Mouse (Mus musculus) hindbrain, embryonic 10.5 days (tissue): ENCODE measurements around the gene Actr1a. TPM values are rescaled to one million over a fixed set of nuclear protein-coding genes. Genes with fewer than 3 reads are reported as not detected.
A peak's percentile ranks its signal among the peaks of the same experiment; 100 is the strongest.

Experiments used
- DNase-seq: peaks from one replicate; pipeline ENCODE4 v3.0.0-alpha.2; 2017; ENCODE audit warnings: low spot score
- H3K27ac ChIP-seq: fragments of 300-500 bp; sonication (generic); 2 replicates; pipeline ENCODE4 v1.5.1; 2016; ENCODE audit warnings: mild to moderate bottlenecking, moderate library complexity
- H3K27me3 ChIP-seq: fragments of 300-500 bp; sonication (generic); 2 replicates; pipeline ENCODE4 v1.6.1; 2016; ENCODE audit warnings: mild to moderate bottlenecking; ENCODE audit not compliant: poor library complexity, insufficient read depth, severe bottlenecking
- H3K36me3 ChIP-seq: fragments of 300-500 bp; sonication (generic); 2 replicates; pipeline ENCODE4 v1.6.1; 2016; ENCODE audit warnings: mild to moderate bottlenecking, moderate library complexity
- H3K4me1 ChIP-seq: fragments of 300-500 bp; sonication (generic); replicated peaks from 2 replicates; pipeline ENCODE4 v1.6.1; 2016; ENCODE audit warnings: mild to moderate bottlenecking
- H3K4me3 ChIP-seq: fragments of 300-500 bp; sonication (generic); 2 replicates; pipeline ENCODE4 v1.5.1; 2016; ENCODE audit warnings: mild to moderate bottlenecking, moderate library complexity
- H3K9me3 ChIP-seq: fragments of 300-500 bp; sonication (generic); 2 replicates; pipeline ENCODE4 v1.6.1; 2016; ENCODE audit warnings: mild to moderate bottlenecking, moderate library complexity
- WGBS: fragments of 180-500 bp; shearing (Covaris S2); methylation state at CpG from one replicate; pipeline ENCODE4 v1.1.7; 2016; 5-methylcytosine and 5-hydroxymethylcytosine counted together
- polyA plus RNA-seq: library from polyadenylated mRNA; unstranded; fragments of >200 nt; fragmentation: Nextera tagmentation; extraction: Ambion mirVana; gene quantifications from 2 replicates; pipeline ENCODE4 v1.2.1, GENCODE M21; 2016

Actr1a gene
- polyA plus RNA-seq, 1 experiment from 2014 or later = 229 TPM

- peak; percentile 98 for DNase-seq
- H3K27ac ChIP-seq = peak within 1 kb of the TSS; percentile 95
- peaks cover 16% of the 10 kb centered on the region for H3K36me3 ChIP-seq
- H3K4me1 ChIP-seq = peaks cover 52% of the 10 kb centered on the region
- no peaks in the 10 kb centered on the region for H3K9me3 ChIP-seq
- H3K4me3 ChIP-seq = peak within 1 kb of the TSS; percentile 88
- no peaks in the 10 kb centered on the region for H3K27me3 ChIP-seq
- WGBS = under 1% methylated on average over 57 of the region's 57 CpGs
Observed at GRCm38 (mm10) chr19:46396686-46397435, 1.3 kb upstream of the Actr1a start, which contains the start of gene Sufu. Gene Sufu (plus strand): TSS chr19:46396896.

- peaks cover 52% of the 10 kb centered on the region for H3K4me1 ChIP-seq
- peak overlapping the region; percentile 88 for H3K4me3 ChIP-seq
- 16% methylated on average over 8 of the region's 8 CpGs for WGBS
- H3K36me3 ChIP-seq = peaks cover 13% of the 10 kb centered on the region
- DNase-seq = no peak
- peak overlapping the region; percentile 95; the same call in 1 of the 2 replicates for H3K27ac ChIP-seq
- no peaks in the 10 kb centered on the region for H3K27me3 ChIP-seq
- H3K9me3 ChIP-seq = no peaks in the 10 kb centered on the region
Observed at GRCm38 (mm10) chr19:46396109-46396508, 561 bp upstream of the Actr1a start.

- Histone ChIP-seq H3K4me1 (peaks cover 49% of the 10 kb centered on the region), H3K9me3 (no peaks in the 10 kb centered on the region), H3K27ac (peak overlapping the region; percentile 95; the same call in 1 of the 2 replicates), H3K27me3 (no peaks in the 10 kb centered on the region), H3K4me3 (peak overlapping the region; percentile 88), H3K36me3 (peaks cover 19% of the 10 kb centered on the region)
- 7% methylated on average over 10 of the region's 10 CpGs for WGBS
- DNase-seq = no peak
Observed at GRCm38 (mm10) chr19:46394712-46395108, 838 bp downstream of the Actr1a start.

GRCm38 (mm10) chr19:46392018-46392417 lies 3.5 kb downstream of the Actr1a start:
- Histone ChIP-seq H3K4me3 (no peak overlapping the region), H3K9me3 (no peaks in the 10 kb centered on the region), H3K36me3 (peaks cover 40% of the 10 kb centered on the region), H3K4me1 (peaks cover 29% of the 10 kb centered on the region), H3K27ac (no peak overlapping the region), H3K27me3 (no peaks in the 10 kb centered on the region)
- WGBS = 49% methylated on average over 4 of the region's 4 CpGs
- DNase-seq = peak; percentile 43

GRCm38 (mm10) chr19:46389872-46390271 lies 5.7 kb downstream of the Actr1a start:
- Histone ChIP-seq H3K4me3 (no peak overlapping the region), H3K9me3 (no peaks in the 10 kb centered on the region), H3K4me1 (peaks cover 19% of the 10 kb centered on the region), H3K36me3 (peaks cover 61% of the 10 kb centered on the region), H3K27me3 (no peaks in the 10 kb centered on the region), H3K27ac (no peak overlapping the region)
- 86% methylated on average over 5 of the region's 5 CpGs for WGBS
- DNase-seq = no peak

- no peak for DNase-seq
- WGBS = 90% methylated on average over 9 of the region's 9 CpGs
- H3K36me3 ChIP-seq = peaks cover 99% of the 10 kb centered on the region
Observed at GRCm38 (mm10) chr19:46382275-46382674, 13.3 kb downstream of the Actr1a start.

GRCm38 (mm10) chr19:46375891-46376290 lies 19.7 kb downstream of the Actr1a start:
- Histone ChIP-seq H3K27me3 (no peaks in the 10 kb centered on the region), H3K36me3 (peaks cover 54% of the 10 kb centered on the region), H3K9me3 (no peaks in the 10 kb centered on the region), H3K27ac (no peak overlapping the region), H3K4me3 (no peak overlapping the region), H3K4me1 (peaks cover 11% of the 10 kb centered on the region)
- no peak for DNase-seq
- 68% methylated on average over 4 of the region's 4 CpGs for WGBS

More at GRCm38 (mm10) chr19:46382275-46382674, 13.3 kb downstream of the Actr1a start:
- Histone ChIP-seq H3K9me3 (no peaks in the 10 kb centered on the region), H3K4me1 (no peaks in the 10 kb centered on the region), H3K27ac (no peak overlapping the region), H3K27me3 (no peaks in the 10 kb centered on the region), H3K4me3 (no peak overlapping the region)

- no peak overlapping the region for H3K4me3 ChIP-seq
- no peak overlapping the region for H3K27ac ChIP-seq
- no peaks in the 10 kb centered on the region for H3K27me3 ChIP-seq
- peaks cover 11% of the 10 kb centered on the region for H3K4me1 ChIP-seq
- no peaks in the 10 kb centered on the region for H3K9me3 ChIP-seq
- H3K36me3 ChIP-seq = peaks cover 50% of the 10 kb centered on the region
- 77% methylated on average over 5 of the region's 5 CpGs for WGBS
- no peak for DNase-seq
Observed at GRCm38 (mm10) chr19:46375489-46375888, 20.1 kb downstream of the Actr1a start.

GRCm38 (mm10) chr19:46374477-46375088 lies 21.0 kb downstream of the Actr1a start:
- Histone ChIP-seq H3K36me3 (peaks cover 41% of the 10 kb centered on the region), H3K4me3 (no peak overlapping the region), H3K4me1 (peaks cover 11% of the 10 kb centered on the region), H3K27ac (peak overlapping the region; percentile 6; the same call in 1 of the 2 replicates), H3K9me3 (no peaks in the 10 kb centered on the region), H3K27me3 (no peaks in the 10 kb centered on the region)
- 46% methylated on average over 21 of the region's 21 CpGs for WGBS
- DNase-seq = peak; percentile 18

- H3K4me3 ChIP-seq = no peak overlapping the region
- WGBS = 32% methylated on average over 4 of the region's 4 CpGs
- no peak overlapping the region for H3K27ac ChIP-seq
- peaks cover 2% of the 10 kb centered on the region for H3K4me1 ChIP-seq
- peak; percentile 51 for DNase-seq
- no peaks in the 10 kb centered on the region for H3K27me3 ChIP-seq
- H3K9me3 ChIP-seq = no peaks in the 10 kb centered on the region
- H3K36me3 ChIP-seq = 0 out of 2 replicates have a peak, but pooled peaks cover 5% of the 10 kb centered on the region
Observed at GRCm38 (mm10) chr19:46369204-46369603, 26.3 kb downstream of the Actr1a start.

GRCm38 (mm10) chr19:46367798-46368590 lies 27.6 kb downstream of the Actr1a start:
- Histone ChIP-seq H3K27ac (no peak overlapping the region), H3K9me3 (no peaks in the 10 kb centered on the region), H3K27me3 (no peaks in the 10 kb centered on the region), H3K36me3 (0 out of 2 replicates have a peak, but pooled peaks cover 5% of the 10 kb centered on the region), H3K4me3 (no peak overlapping the region), H3K4me1 (no peaks in the 10 kb centered on the region)
- 87% methylated on average over 23 of the region's 23 CpGs for WGBS
- no peak for DNase-seq

- Histone ChIP-seq H3K4me1 (peaks cover under 1% of the 10 kb centered on the region; the same call in 1 of the 2 replicates), H3K4me3 (no peak overlapping the region), H3K27me3 (peaks cover 5% of the 10 kb centered on the region), H3K27ac (no peak overlapping the region), H3K9me3 (no peaks in the 10 kb centered on the region), H3K36me3 (no peaks in the 10 kb centered on the region)
- WGBS = 91% methylated on average over 11 of the region's 11 CpGs
- DNase-seq = no peak
Observed at GRCm38 (mm10) chr19:46363294-46364009, 32.1 kb downstream of the Actr1a start.
